Mouse (Mus musculus) cortical plate, adult 2 months (tissue): Measurements from ENCODE around the gene Fgf12. TPM values are rescaled to one million over a fixed set of nuclear protein-coding genes. Genes with fewer than 3 reads are reported as not detected.
A peak's percentile ranks its signal among the peaks of the same experiment; 100 is the strongest.

Source experiments
- H3K27ac ChIP-seq: fragments of 200-500 bp; 2 replicates; pipeline ENCODE4 v1.5.1; 2012; ENCODE audit warnings: low read length, control low read depth, inconsistent platforms; ENCODE audit not compliant: insufficient read depth
- H3K4me1 ChIP-seq: fragments of 200-500 bp; 2 replicates; pipeline ENCODE4 v1.6.1; 2011; ENCODE audit warnings: low read length; ENCODE audit not compliant: control insufficient read depth, insufficient read depth
- H3K4me3 ChIP-seq: fragments of 200-500 bp; 2 replicates; pipeline ENCODE4 v1.5.1; 2011; ENCODE audit warnings: mild to moderate bottlenecking, low read length, control low read depth; ENCODE audit not compliant: insufficient read depth
- CTCF ChIP-seq: fragments of 200-500 bp; IDR thresholded peaks from 2 replicates; pipeline ENCODE4 v1.5.1; 2011; ENCODE audit warnings: mild to moderate bottlenecking, control low read depth, low read length; ENCODE audit not compliant: insufficient read depth; ENCODE audit errors: extremely low read depth
- POLR2A ChIP-seq: fragments of 200-500 bp; IDR thresholded peaks from 2 replicates; pipeline ENCODE4 v1.6.1; 2011; ENCODE audit warnings: mild to moderate bottlenecking, low read length, control low read depth; ENCODE audit not compliant: insufficient read depth; ENCODE audit errors: extremely low read depth
- polyA plus RNA-seq: library from polyadenylated mRNA; depleted of rRNA; stranded (reverse); fragments of >200 nt; gene quantifications from 2 replicates; pipeline ENCODE4 v1.2.3, GENCODE M21; 2012

The Fgf12 gene
- polyA plus RNA-seq, 1 experiment: 140 TPM

DNA sequence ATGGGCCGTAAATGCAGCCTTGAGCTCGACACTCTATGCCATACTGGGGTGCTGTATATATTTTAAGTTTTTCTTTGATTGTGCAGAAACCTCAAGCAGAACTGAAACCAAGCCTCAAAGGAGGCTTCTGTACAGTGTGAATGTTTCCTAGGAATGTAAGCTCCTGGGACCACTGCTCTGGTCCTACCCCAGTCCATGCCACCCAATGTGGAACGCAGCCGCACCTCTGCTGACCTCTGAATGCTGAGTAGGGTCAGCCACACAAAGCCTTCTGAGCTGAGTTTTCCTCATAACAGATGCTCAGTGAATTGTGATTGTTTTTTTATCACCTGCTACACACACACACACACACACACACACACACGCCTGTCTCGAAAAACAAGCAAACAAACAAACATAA, 160.4 kb downstream of the Fgf12 start:
- no peak overlapping the region for H3K4me3 ChIP-seq
- no peak for TF ChIP-seq POLR2A
- no peak for TF ChIP-seq CTCF
- H3K4me1 ChIP-seq: peaks cover 10% of the 10 kb centered on the region
- H3K27ac ChIP-seq: no peak overlapping the region

- no peak overlapping the region for H3K4me3 ChIP-seq
- H3K27ac ChIP-seq: no peak overlapping the region
- TF ChIP-seq CTCF (no peak), POLR2A (no peak)
- H3K4me1 ChIP-seq: peaks cover 10% of the 10 kb centered on the region
These were observed 161.3 kb downstream of the Fgf12 start for GRCm38 (mm10) chr16:28591583-28591982.

- no peak overlapping the region for H3K4me3 ChIP-seq
- TF ChIP-seq CTCF (no peak), POLR2A (no peak)
- no peak overlapping the region for H3K27ac ChIP-seq
- H3K4me1 ChIP-seq: peaks cover 2% of the 10 kb centered on the region; the same call in 1 of the 2 replicates
These were observed 180.7 kb downstream of the Fgf12 start for GRCm38 (mm10) chr16:28572212-28572611.

DNA sequence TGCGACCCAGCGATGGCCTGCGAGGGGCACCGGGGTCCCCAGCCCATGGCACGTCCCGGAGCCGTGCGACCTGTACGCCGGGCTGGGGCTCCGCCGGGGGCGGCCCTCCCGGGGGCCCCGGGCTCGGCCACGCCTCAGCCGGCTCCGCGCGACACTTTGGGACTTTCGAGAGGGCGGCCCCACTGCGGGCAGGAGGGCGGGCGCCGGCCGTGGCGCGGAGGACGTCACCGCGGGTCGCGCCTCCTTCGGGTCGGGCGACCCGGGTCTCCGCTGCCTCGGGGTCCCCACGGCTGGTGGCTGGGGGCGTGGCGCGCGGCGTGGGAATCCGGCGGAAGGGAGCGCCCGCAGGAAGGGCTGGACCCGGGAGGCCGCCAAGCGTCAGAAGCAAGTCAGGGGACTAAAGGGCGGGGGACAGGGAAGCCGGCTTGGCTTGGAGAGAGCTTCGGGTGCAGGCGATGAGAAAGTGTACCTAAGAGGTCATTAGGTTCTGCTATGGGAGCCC, 188.1 kb downstream of the Fgf12 start:
- H3K4me3 ChIP-seq: peak overlapping the region; percentile 53
- TF ChIP-seq POLR2A: no peak
- TF ChIP-seq CTCF: no peak
- peak overlapping the region; percentile 50; the same call in 1 of the 2 replicates for H3K27ac ChIP-seq
- peaks cover 2% of the 10 kb centered on the region; the same call in 1 of the 2 replicates for H3K4me1 ChIP-seq

DNA sequence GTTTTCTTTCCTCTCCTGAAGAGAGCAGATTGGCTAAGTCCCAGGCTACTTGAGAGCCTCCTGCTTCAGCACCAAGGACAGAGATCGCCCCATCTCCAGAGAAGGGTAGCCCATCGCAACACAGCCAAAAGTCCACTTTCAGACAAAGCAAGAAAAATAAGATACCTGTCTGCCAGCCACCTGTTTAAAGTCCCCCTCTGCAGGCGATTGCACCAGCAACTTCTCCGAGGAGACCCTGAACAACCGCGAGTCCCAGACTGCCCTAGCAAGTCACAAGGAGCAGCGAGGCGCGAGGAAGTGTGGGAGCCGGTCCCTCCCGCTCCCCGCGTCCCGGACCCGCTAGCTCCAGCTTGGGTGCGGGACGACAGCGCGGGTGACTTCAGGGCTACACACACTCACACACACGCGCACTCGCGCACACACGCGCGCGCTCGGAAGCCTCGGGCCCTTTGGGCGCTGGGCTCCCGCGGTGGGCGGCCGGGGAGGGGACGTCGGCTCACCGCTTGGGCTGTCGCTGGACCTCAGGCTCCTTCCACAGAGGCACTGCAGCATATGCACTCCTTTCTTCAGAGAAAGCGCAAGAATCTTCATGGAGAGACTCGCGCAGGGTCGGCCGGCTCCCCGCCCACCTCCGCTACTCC, 188.7 kb downstream of the Fgf12 start:
- Histone ChIP-seq H3K27ac (no peak overlapping the region), H3K4me3 (peak overlapping the region; percentile 53), H3K4me1 (peaks cover 2% of the 10 kb centered on the region; the same call in 1 of the 2 replicates)
- no peak for TF ChIP-seq POLR2A
- TF ChIP-seq CTCF: no peak

GRCm38 (mm10) chr16:28562847-28563246, 190.0 kb downstream of the Fgf12 start:
- Histone ChIP-seq H3K4me3 (0 out of 2 replicates have a peak overlapping the region, but pooled peaks have one; percentile 19), H3K27ac (no peak overlapping the region), H3K4me1 (peaks cover 2% of the 10 kb centered on the region; the same call in 1 of the 2 replicates)
- no peak for TF ChIP-seq POLR2A
- TF ChIP-seq CTCF: no peak

DNA sequence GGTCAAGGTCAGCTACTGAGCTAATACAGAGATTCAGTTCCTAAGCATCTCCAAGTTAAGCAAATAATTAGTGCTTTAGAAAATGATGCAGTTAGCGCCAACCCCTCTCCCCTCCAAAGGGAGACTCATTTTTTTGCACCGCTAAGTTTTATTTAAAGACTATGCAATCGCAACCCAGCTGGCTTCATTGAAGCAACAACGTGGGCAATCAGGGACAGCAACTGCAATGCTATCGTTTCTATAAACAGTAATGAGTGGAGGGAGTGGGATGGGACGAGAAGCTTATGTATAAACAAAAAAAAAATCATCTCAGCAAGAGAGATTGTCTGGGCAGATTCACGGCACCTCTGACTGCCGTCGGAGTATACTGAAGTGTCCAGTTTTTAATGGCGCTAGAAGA, 197.6 kb downstream of the Fgf12 start:
- TF ChIP-seq POLR2A (no peak), CTCF (no peak)
- H3K4me1 ChIP-seq: peaks cover 4% of the 10 kb centered on the region; the same call in 1 of the 2 replicates
- H3K4me3 ChIP-seq: no peak overlapping the region
- H3K27ac ChIP-seq: no peak overlapping the region

- no peaks in the 10 kb centered on the region; the same call in 1 of the 2 replicates for H3K4me1 ChIP-seq
- no peak overlapping the region for H3K4me3 ChIP-seq
- H3K27ac ChIP-seq: peak overlapping the region; percentile 59; the same call in 1 of the 2 replicates
- TF ChIP-seq POLR2A: no peak
- no peak for TF ChIP-seq CTCF
These were observed 213.4 kb downstream of the Fgf12 start for GRCm38 (mm10) chr16:28539423-28539822.

- H3K27ac ChIP-seq: no peak overlapping the region
- peak; percentile 85 for TF ChIP-seq CTCF
- no peak for TF ChIP-seq POLR2A
- peak overlapping the region; percentile 23; the same call in 1 of the 2 replicates for H3K4me3 ChIP-seq
- no peaks in the 10 kb centered on the region; the same call in 1 of the 2 replicates for H3K4me1 ChIP-seq
These were observed 235.0 kb downstream of the Fgf12 start for GRCm38 (mm10) chr16:28517596-28518524.

DNA sequence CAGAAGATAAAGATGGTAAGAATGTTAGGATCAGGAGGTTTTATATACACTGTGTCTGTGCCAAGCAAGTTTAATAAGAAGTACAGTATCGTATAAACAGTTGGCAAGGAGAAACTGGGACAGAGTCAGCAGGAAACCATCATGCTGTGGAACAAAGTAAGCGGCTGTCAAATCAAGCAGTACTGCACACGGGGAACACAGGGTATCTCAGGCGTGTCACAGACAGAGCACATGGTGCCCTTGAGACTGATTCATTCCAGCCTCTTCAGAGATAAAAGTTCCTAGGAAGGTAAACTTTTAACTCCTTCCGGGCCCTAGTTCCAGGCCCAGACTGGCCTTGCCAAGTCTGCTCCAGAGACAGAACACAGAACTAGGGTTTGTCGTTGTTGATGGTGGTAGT, 240.4 kb downstream of the Fgf12 start:
- no peak overlapping the region for H3K27ac ChIP-seq
- TF ChIP-seq POLR2A (no peak), CTCF (no peak)
- H3K4me1 ChIP-seq: 0 out of 2 replicates have a peak, but pooled peaks cover 1% of the 10 kb centered on the region
- no peak overlapping the region for H3K4me3 ChIP-seq
